In the genomic region with DNA sequence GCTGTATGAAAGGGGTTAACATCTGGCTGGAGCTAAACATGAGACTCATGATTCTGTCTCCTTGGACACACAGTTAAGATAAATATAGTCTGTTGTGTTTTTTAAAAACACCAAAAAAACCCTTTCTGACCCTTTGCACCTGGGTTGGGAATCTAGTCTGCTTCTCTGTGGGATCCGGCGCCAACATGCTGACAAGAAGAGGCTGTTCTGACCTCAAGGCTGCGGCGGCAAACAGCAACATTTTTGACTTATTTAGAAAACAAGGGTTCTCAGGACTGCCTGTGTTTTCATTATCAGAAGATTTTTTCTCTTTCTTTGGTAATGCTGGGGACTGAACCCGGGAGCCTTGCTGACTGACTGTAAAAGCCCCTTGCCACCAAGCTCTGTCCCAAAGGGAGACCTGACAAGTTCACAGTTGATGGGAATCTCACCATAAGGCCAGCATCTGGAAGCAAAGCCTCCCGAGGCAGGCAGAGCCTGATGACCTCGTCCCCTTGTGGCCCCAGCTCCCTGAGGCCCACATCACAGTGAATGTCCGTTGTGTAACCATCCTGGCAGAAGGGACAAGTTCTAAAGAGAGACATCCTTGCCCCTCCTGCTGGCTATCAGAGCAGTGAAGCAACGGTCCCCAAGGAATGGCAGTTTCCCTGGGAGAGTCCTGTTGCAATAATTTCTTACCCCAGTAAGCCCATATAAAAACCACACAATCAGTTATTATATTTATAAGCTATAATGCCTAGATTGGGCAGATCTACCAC, we compare ENCODE assay signal across 12 mouse cellular contexts. TPM values are rescaled to one million over a fixed set of nuclear protein-coding genes. Genes with fewer than 3 reads are reported as not detected.
DNase-seq lines count a peak whose midpoint lies in the region; ATAC-seq lines count a peak whose summit lies in the region.
"Had no signal": no experiment of that assay in that cellular context is flagged by ENCODE, and none has a peak within 500 bp of the region (broad histone marks: within the 10 kb centered on the region; RNA-seq: fewer than 3 reads in every experiment).

No protein-coding gene starts in this region.

- ATAC-seq in kidney, embryonic 16.5 days (ENCODE audit: low FRiP score, low TSS enrichment) = no peak
- ATAC-seq in forebrain, embryonic 14.5 days = no peak
- ATAC-seq: midbrain, embryonic 16.5 days had no signal

- WGBS in kidney, embryonic 16.5 days = 46% methylated on average over 9 of the region's 9 CpGs
- WGBS in forebrain, embryonic 14.5 days = 76% methylated on average over 9 of the region's 9 CpGs

- H3K9ac ChIP-seq in kidney, embryonic 16.5 days (replicated peaks; ENCODE audit: low read length) = no peak overlapping the region
- H3K9ac ChIP-seq in forebrain, embryonic 14.5 days (ENCODE audit: low read length) = no peak overlapping the region
- H3K9ac ChIP-seq: lung, embryonic 14.5 days had no signal

- intact Hi-C loops in gastrocnemius, postnatal 14 days (cut with DNase I; ENCODE audit: low total_unique reads) = loop anchor here (10.0 kb wide), 1 partner anchor 79 kb away; no protein-coding TSS in a partner anchor

- no peak overlapping the region for H3K4me2 ChIP-seq in kidney, embryonic 16.5 days (replicated peaks; ENCODE audit: low read depth, low read length)
- no peak overlapping the region for H3K4me2 ChIP-seq in forebrain, embryonic 14.5 days (ENCODE audit: low read length)
- H3K4me2 ChIP-seq: lung, embryonic 14.5 days had no signal

- no peaks in the 10 kb centered on the region for H3K9me3 ChIP-seq in kidney, embryonic 16.5 days (ENCODE audit: low read length)
- H3K9me3 ChIP-seq in forebrain, embryonic 14.5 days (replicated peaks; ENCODE audit: control insufficient read depth, low read length) = no peaks in the 10 kb centered on the region

- peak; percentile 36 to 50 for DNase-seq in lung, adult 18-20 months
- DNase-seq in lung, postnatal 4 days = no peak
- DNase-seq in gastrocnemius, postnatal 14 days = peak; percentile 31
- peak; percentile 75 for DNase-seq in testis, postnatal 10 days (ENCODE audit: low spot score)
- no peak for DNase-seq in forebrain, embryonic 14.5 days (ENCODE audit: low spot score)
- DNase-seq in embryo, embryonic 9.5 days (ENCODE audit: extremely low spot score) = no peak
- DNase-seq: cerebellum, adult 18-20 months; layer of hippocampus, postnatal 36 days; lung, embryonic 14.5 days; thymus, adult 2 months had no signal

- H3K4me3 ChIP-seq in kidney, embryonic 16.5 days (ENCODE audit: low read length) = no peak overlapping the region
- no peak overlapping the region for H3K4me3 ChIP-seq in forebrain, embryonic 14.5 days (ENCODE audit: low read depth, low read length)

- no peaks in the 10 kb centered on the region for H3K27me3 ChIP-seq in kidney, embryonic 16.5 days (ENCODE audit: insufficient read depth, low read length)
- H3K27me3 ChIP-seq in forebrain, embryonic 14.5 days (replicated peaks; ENCODE audit: control insufficient read depth, insufficient read depth, low read length) = no peaks in the 10 kb centered on the region

- H3K27ac ChIP-seq in kidney, embryonic 16.5 days (ENCODE audit: low read length) = peak overlapping the region; percentile 22; the same call in 1 of the 2 replicates
- H3K27ac ChIP-seq in forebrain, embryonic 14.5 days (ENCODE audit: low read depth, low read length) = no peak overlapping the region

- no peaks in the 10 kb centered on the region for H3K36me3 ChIP-seq in kidney, embryonic 16.5 days (ENCODE audit: insufficient read depth, low read length)
- H3K36me3 ChIP-seq in forebrain, embryonic 14.5 days (ENCODE audit: control insufficient read depth, insufficient read depth, low read length) = no peaks in the 10 kb centered on the region

- H3K4me1 ChIP-seq in kidney, embryonic 16.5 days (ENCODE audit: insufficient read depth, low read length) = peaks cover 14% of the 10 kb centered on the region
- peaks cover 3% of the 10 kb centered on the region for H3K4me1 ChIP-seq in forebrain, embryonic 14.5 days (ENCODE audit: control insufficient read depth, insufficient read depth, low read length)

RNA-seq across cellular contexts. Expression of gene Cela3a, which starts 16.0 kb away (rescaled TPM):
- not detected for total RNA-seq in gastrocnemius, postnatal 14 days (2021)
- polyA plus RNA-seq in kidney, embryonic 16.5 days (2015; fragmentation: Nextera tagmentation; extraction: Ambion mirVana) = not detected in 2 replicates
- not detected in 2 replicates for polyA plus RNA-seq in forebrain, embryonic 14.5 days (2014; fragmentation: Nextera tagmentation; extraction: Ambion mirVana)
- total RNA-seq: layer of hippocampus, postnatal 36 days had no signal
- polyA plus RNA-seq: lung, embryonic 14.5 days; midbrain, embryonic 16.5 days; thymus, adult 2 months had no signal

RNA-seq across cellular contexts. Expression of gene Cdc42, which starts 36.0 kb away (rescaled TPM):
- total RNA-seq in gastrocnemius, postnatal 14 days (2021) = 100 to 1,000 TPM; 200 to 210 TPM
- polyA plus RNA-seq in kidney, embryonic 16.5 days (2015; fragmentation: Nextera tagmentation; extraction: Ambion mirVana) = 739 and 758 TPM in 2 replicates
- 928 and 953 TPM in 2 replicates for polyA plus RNA-seq in forebrain, embryonic 14.5 days (2014; fragmentation: Nextera tagmentation; extraction: Ambion mirVana)

RNA-seq across cellular contexts. Expression of gene Cela3b, which starts 36.8 kb away (rescaled TPM):
- not detected for total RNA-seq in gastrocnemius, postnatal 14 days (2021)
- not detected in 2 replicates for polyA plus RNA-seq in kidney, embryonic 16.5 days (2015; fragmentation: Nextera tagmentation; extraction: Ambion mirVana)
- not detected in 2 replicates for polyA plus RNA-seq in forebrain, embryonic 14.5 days (2014; fragmentation: Nextera tagmentation; extraction: Ambion mirVana)
- total RNA-seq: layer of hippocampus, postnatal 36 days had no signal
- polyA plus RNA-seq: lung, embryonic 14.5 days; midbrain, embryonic 16.5 days had no signal

RNA-seq across cellular contexts. Expression of gene 1700013G24Rik, which starts 59.5 kb away (rescaled TPM):
- not detected for total RNA-seq in gastrocnemius, postnatal 14 days (2021)
- not detected in 2 replicates for polyA plus RNA-seq in kidney, embryonic 16.5 days (2015; fragmentation: Nextera tagmentation; extraction: Ambion mirVana)
- polyA plus RNA-seq in forebrain, embryonic 14.5 days (2014; fragmentation: Nextera tagmentation; extraction: Ambion mirVana) = not detected in 2 replicates
- total RNA-seq: layer of hippocampus, postnatal 36 days had no signal
- polyA plus RNA-seq: lung, embryonic 14.5 days; midbrain, embryonic 16.5 days had no signal

Comparison
In these comparisons a context has a peak if more than half of its experiments do, and no peak if none do; other contexts are left out.
1. DNase-seq: peak in lung, adult 18-20 months (2 of 2), gastrocnemius, postnatal 14 days (single experiment) and testis, postnatal 10 days (single experiment); none in lung, postnatal 4 days (0 of 2), forebrain, embryonic 14.5 days (single experiment) and embryo, embryonic 9.5 days (single experiment).